ENCODE assay signal across 7 mouse cellular contexts in genomic region chr5:105975275-105976011, GRCm38 (mm10).
A peak's percentile ranks its signal among the peaks of the same experiment; 100 is the strongest.
DNase-seq lines count a peak whose midpoint lies in the region; ATAC-seq lines count a peak whose summit lies in the region.

No protein-coding gene starts in this region.

- WGBS in embryonic facial prominence, embryonic 11.5 days = 43% methylated on average over 21 of the region's 21 CpGs
- 53% methylated on average over 21 of the region's 21 CpGs for WGBS in heart, embryonic 10.5 days
- 9% methylated on average over 17 of the region's 21 CpGs for WGBS in macrophage (ENCODE audit: missing documents)

- no peak overlapping the region for H3K9ac ChIP-seq in embryonic facial prominence, embryonic 11.5 days (replicated peaks; ENCODE audit: low read length)

- no peaks in the 10 kb centered on the region for H3K9me3 ChIP-seq in embryonic facial prominence, embryonic 11.5 days (replicated peaks; ENCODE audit: control insufficient read depth, low read length)
- no peaks in the 10 kb centered on the region for H3K9me3 ChIP-seq in heart, embryonic 10.5 days

- no peaks in the 10 kb centered on the region for H3K79me2 ChIP-seq in macrophage (ENCODE audit: inconsistent target)

- H3K27me3 ChIP-seq in embryonic facial prominence, embryonic 11.5 days (ENCODE audit: control insufficient read depth, insufficient read depth, low read length) = no peaks in the 10 kb centered on the region
- H3K27me3 ChIP-seq in heart, embryonic 10.5 days (ENCODE audit: insufficient read depth, poor library complexity, severe bottlenecking) = no peaks in the 10 kb centered on the region

- 0 out of 2 replicates have a peak overlapping the region, but pooled peaks have one; percentile 3 for H3K4me2 ChIP-seq in embryonic facial prominence, embryonic 11.5 days (ENCODE audit: low read depth, low read length)

- H3K4me1 ChIP-seq in embryonic facial prominence, embryonic 11.5 days (ENCODE audit: control insufficient read depth, insufficient read depth, low read length) = no peaks in the 10 kb centered on the region
- peaks cover 8% of the 10 kb centered on the region for H3K4me1 ChIP-seq in heart, embryonic 10.5 days

- no peaks in the 10 kb centered on the region for H3K36me3 ChIP-seq in embryonic facial prominence, embryonic 11.5 days (replicated peaks; ENCODE audit: control insufficient read depth, insufficient read depth, low read depth, low read length)
- no peaks in the 10 kb centered on the region for H3K36me3 ChIP-seq in heart, embryonic 10.5 days
- H3K36me3 ChIP-seq in macrophage (ENCODE audit: inconsistent target) = no peaks in the 10 kb centered on the region

- DNase-seq in embryonic facial prominence, embryonic 11.5 days (ENCODE audit: low spot score) = peak; percentile 55
- no peak for DNase-seq in heart, embryonic 10.5 days (ENCODE audit: low spot score)
- peak; percentile 25 for DNase-seq in kidney, adult 9 months
- DNase-seq in thymus, postnatal 36 days = no peak
- no peak for DNase-seq in spleen, postnatal 36 days (ENCODE audit: low spot score in 2 of 2)
- no peak for DNase-seq in left cerebral cortex, adult 11 months (ENCODE audit: low spot score)

- H3K4me3 ChIP-seq in embryonic facial prominence, embryonic 11.5 days (ENCODE audit: low read depth, low read length) = no peak overlapping the region
- H3K4me3 ChIP-seq in heart, embryonic 10.5 days = peak overlapping the region; percentile 6
- H3K4me3 ChIP-seq in macrophage (ENCODE audit: inconsistent target) = peak overlapping the region; percentile 5; the same call in 1 of the 2 replicates

- no peak for ATAC-seq in embryonic facial prominence, embryonic 11.5 days (replicated peaks; ENCODE audit: insufficient number of reproducible peaks, low FRiP score, low TSS enrichment, low read depth)

- H3K27ac ChIP-seq in embryonic facial prominence, embryonic 11.5 days (replicated peaks; ENCODE audit: low read depth, low read length) = no peak overlapping the region
- H3K27ac ChIP-seq in heart, embryonic 10.5 days = no peak overlapping the region
- H3K27ac ChIP-seq in macrophage = no peak overlapping the region

Comparison
In these comparisons a context has a peak if more than half of its experiments do, and no peak if none do; other contexts are left out.
1. DNase-seq: peak in embryonic facial prominence, embryonic 11.5 days (single experiment) and kidney, adult 9 months (single experiment); none in heart, embryonic 10.5 days (single experiment), thymus, postnatal 36 days (0 of 2), spleen, postnatal 36 days (0 of 2) and left cerebral cortex, adult 11 months (single experiment).